Mouse (Mus musculus) megakaryocyte progenitor cell, adult 5-6 weeks (primary cell): ENCODE data around the gene Gm45233. TPM values are rescaled to one million over a fixed set of nuclear protein-coding genes. Genes with fewer than 3 reads are reported as not detected.

Experiments
- ATAC-seq: replicated peaks from 2 replicates; pipeline ENCODE4 v1.8.0; 2016; ENCODE audit warnings: mild to moderate bottlenecking, moderate TSS enrichment, inconsistent platforms; ENCODE audit not compliant: poor library complexity
- total RNA-seq, 2 experiments: library from RNA; stranded (forward) in 1 of 2; stranded (reverse) in 1 of 2; fragments of 157-497, 149-512 nt in 1 of 2; fragments of 200-1000 nt in 1 of 2; gene quantifications; 2 replicates each; pipeline versions ENCODE4 v1.2.3 to v1.2.4; 2015 to 2017

Gene Gm45233
- total RNA-seq, 2 experiments from 2014 or later, result 1.8 TPM; not detected in 1

DNA sequence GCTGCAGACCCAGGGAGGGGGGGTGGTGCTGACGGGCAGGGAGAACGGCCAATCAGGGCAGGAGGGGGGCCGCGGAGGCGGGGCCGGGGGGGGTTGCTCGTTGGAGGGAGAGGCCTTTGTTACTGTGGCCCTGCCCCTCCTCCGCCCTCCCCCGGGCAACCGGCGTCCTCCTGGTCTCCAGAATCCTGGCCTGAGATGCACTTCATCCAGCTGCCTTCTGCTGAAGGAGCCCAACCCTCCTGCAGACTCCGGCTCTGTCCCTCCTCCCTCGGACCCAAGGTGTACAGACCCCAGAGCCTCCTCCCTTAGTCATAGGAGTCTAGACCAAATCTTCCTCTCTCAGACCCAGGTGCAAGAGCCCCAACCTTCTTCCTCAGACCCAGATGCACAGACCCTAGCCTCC lies 46.3 kb downstream of the Gm45233 start:
- ATAC-seq, result no peak

- no peak for ATAC-seq
These were observed 46.9 kb downstream of the Gm45233 start for GRCm38 (mm10) chr7:43490861-43491260.

DNA sequence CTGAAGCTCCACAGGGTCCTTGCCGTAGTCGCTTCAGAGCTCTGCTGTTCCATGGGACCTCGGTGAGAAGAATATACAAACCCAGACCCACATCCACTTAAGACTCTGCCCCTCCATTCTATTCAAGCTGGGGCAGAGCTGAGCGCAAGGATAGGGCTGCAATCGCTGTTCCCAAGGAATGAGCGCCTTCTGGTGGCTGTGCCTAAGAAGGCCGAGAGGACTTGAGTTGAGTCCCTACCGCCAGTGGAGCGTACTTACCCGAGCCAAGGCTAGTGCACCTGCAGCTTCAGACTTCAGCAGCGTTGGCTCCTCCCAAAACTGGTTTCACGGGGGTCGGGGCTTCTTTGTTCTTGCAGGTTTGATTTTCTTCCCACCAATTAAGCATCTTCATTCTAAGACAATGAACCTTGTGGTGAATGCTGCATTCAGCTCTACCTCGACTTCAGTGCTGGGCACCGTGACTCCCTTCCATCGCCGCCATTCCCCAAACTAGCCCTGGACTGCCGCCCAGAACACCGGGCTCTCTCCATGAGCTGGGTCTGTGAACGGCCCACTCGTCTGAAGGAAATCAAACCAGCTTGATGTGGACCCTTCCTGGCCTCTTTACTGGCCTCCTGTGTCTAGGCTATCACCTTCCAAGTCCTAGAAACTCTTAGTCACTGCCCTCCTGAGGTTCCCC lies 51.6 kb downstream of the Gm45233 start:
- peak; percentile 95 for ATAC-seq

DNA sequence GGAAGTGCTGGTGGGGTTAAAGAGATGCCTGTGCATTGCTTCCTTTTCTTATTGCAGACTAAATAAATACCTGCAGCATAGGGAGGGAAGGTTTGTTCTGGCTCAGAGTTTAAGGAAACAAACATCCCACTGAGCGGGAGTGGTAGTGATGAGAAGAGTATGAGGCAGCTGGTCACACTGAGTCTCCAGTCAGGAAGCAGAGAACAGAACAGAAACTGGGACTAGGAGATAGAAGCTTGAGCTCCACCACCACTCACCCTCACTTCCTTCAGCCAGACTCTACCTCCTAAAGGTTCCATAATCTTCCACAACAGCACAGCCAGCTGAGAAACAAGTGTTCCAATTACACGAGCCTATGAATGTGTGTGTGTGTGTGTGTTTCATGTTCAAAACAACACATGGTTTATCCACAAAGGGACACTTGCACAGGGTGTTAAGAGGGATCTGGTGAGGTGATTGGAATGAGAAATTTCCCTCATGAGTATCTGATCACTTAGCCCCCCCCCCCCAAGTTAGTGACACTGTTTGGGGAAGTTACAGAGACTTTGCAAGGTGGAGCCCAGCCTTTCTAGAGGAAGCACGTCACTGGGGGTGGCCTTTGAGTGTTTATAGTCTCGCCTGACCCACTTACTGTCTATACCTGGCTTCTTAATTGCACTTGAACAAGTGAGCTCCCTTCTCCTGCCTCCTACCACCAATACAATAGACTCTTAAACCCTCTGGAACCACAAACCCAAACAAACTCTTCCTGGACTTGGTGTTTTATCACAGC lies 68.0 kb downstream of the Gm45233 start:
- ATAC-seq, result peak; percentile 57

- no peak for ATAC-seq
These were observed 68.6 kb downstream of the Gm45233 start for GRCm38 (mm10) chr7:43512519-43512918.

Other genes starting within 250 kb of the Gm45233 start
- 26.5 and 26.8 TPM in 2 replicates for gene Zfp715, start 130.8 kb upstream of the Gm45233 start, total RNA-seq (2015)
- gene Zfp715, start 130.8 kb upstream of the Gm45233 start, total RNA-seq (2017), result 19.4 and 19.7 TPM in 2 replicates
- gene Siglecf, start 92.8 kb upstream of the Gm45233 start, total RNA-seq (2015), result 24.3 and 26.3 TPM in 2 replicates
- 24.8 and 24.9 TPM in 2 replicates for gene Siglecf, start 92.8 kb upstream of the Gm45233 start, total RNA-seq (2017)
- gene Siglecg, start 35.9 kb upstream of the Gm45233 start, total RNA-seq (2015), result 17.2 and 23.0 TPM in 2 replicates
- gene Siglecg, start 35.9 kb upstream of the Gm45233 start, total RNA-seq (2017), result 11.7 and 15.4 TPM in 2 replicates
- 0.42 TPM in 1 of 2 replicates, not detected in the other for gene Lim2, start 16.5 kb upstream of the Gm45233 start, total RNA-seq (2015)
- not detected in 2 replicates for gene Lim2, start 16.5 kb upstream of the Gm45233 start, total RNA-seq (2017)
- gene Nkg7, start 7.1 kb upstream of the Gm45233 start, total RNA-seq (2015), result 1,033 and 1,153 TPM in 2 replicates
- gene Nkg7, start 7.1 kb upstream of the Gm45233 start, total RNA-seq (2017), result 382 and 449 TPM in 2 replicates
- 0.49 and 0.66 TPM in 2 replicates for gene Cldnd2, start 3.3 kb upstream of the Gm45233 start, total RNA-seq (2015)
- not detected in 2 replicates for gene Cldnd2, start 3.3 kb upstream of the Gm45233 start, total RNA-seq (2017)
- gene Etfb, start within 50 bp of the Gm45233 start, total RNA-seq (2015), result 450 and 456 TPM in 2 replicates
- 759 and 825 TPM in 2 replicates for gene Etfb, start within 50 bp of the Gm45233 start, total RNA-seq (2017)
- gene Vsig10l, start 19.0 kb downstream of the Gm45233 start, total RNA-seq (2015), result 6.4 and 6.5 TPM in 2 replicates
- gene Vsig10l, start 19.0 kb downstream of the Gm45233 start, total RNA-seq (2017), result 4.6 and 6.1 TPM in 2 replicates
- not detected in 2 replicates for gene Iglon5, start 45.9 kb downstream of the Gm45233 start, total RNA-seq (2015)
- not detected in 2 replicates for gene Iglon5, start 45.9 kb downstream of the Gm45233 start, total RNA-seq (2017)
- gene 4931406B18Rik, start 61.8 kb downstream of the Gm45233 start, total RNA-seq (2015), result not detected in 2 replicates
- gene 4931406B18Rik, start 61.8 kb downstream of the Gm45233 start, total RNA-seq (2017), result not detected in 2 replicates
- gene Cd33, start 100.3 kb downstream of the Gm45233 start, total RNA-seq (2015), result 6.5 and 9.1 TPM in 2 replicates
- 4.2 and 4.9 TPM in 2 replicates for gene Cd33, start 100.3 kb downstream of the Gm45233 start, total RNA-seq (2017)
- 0.54 and 1.1 TPM in 2 replicates for gene Zfp658, start 118.1 kb downstream of the Gm45233 start, total RNA-seq (2015)
- 1.0 and 2.1 TPM in 2 replicates for gene Zfp658, start 118.1 kb downstream of the Gm45233 start, total RNA-seq (2017)
- 11.6 and 12.4 TPM in 2 replicates for gene Zfp719, start 135.5 kb downstream of the Gm45233 start, total RNA-seq (2015)
- gene Zfp719, start 135.5 kb downstream of the Gm45233 start, total RNA-seq (2017), result 6.8 and 7.3 TPM in 2 replicates
- 0.96 and 1.8 TPM in 2 replicates for gene Zfp819, start 163.0 kb downstream of the Gm45233 start, total RNA-seq (2015)
- gene Zfp819, start 163.0 kb downstream of the Gm45233 start, total RNA-seq (2017), result 0.91 and 2.2 TPM in 2 replicates
- gene Ceacam18, start 190.6 kb downstream of the Gm45233 start, total RNA-seq (2015), result not detected in 2 replicates
- not detected in 2 replicates for gene Ceacam18, start 190.6 kb downstream of the Gm45233 start, total RNA-seq (2017)
- 7.2 and 13.1 TPM in 2 replicates for gene Siglece, start 216.0 kb downstream of the Gm45233 start, total RNA-seq (2015)
- gene Siglece, start 216.0 kb downstream of the Gm45233 start, total RNA-seq (2017), result 7.2 and 8.9 TPM in 2 replicates
- 7.1 and 7.5 TPM in 2 replicates for gene Ctu1, start 227.9 kb downstream of the Gm45233 start, total RNA-seq (2015)
- gene Ctu1, start 227.9 kb downstream of the Gm45233 start, total RNA-seq (2017), result 5.4 and 6.1 TPM in 2 replicates
- gene Klk14, start 246.3 kb downstream of the Gm45233 start, total RNA-seq (2015), result not detected in 2 replicates
- gene Klk14, start 246.3 kb downstream of the Gm45233 start, total RNA-seq (2017), result not detected in 2 replicates